Mouse (Mus musculus) heart, embryonic 13.5 days (tissue): ENCODE results near the gene Gpr155. TPM values are rescaled to one million over a fixed set of nuclear protein-coding genes. Genes with fewer than 3 reads are reported as not detected.

Experiments used
- ATAC-seq: fragments of 200-750 bp; cut with Nextera tagmentation; 2 replicates; pipeline ENCODE4 v1.8.0; 2017; ENCODE audit warnings: moderate TSS enrichment; ENCODE audit not compliant: insufficient number of reproducible peaks, low FRiP score, low TSS enrichment; ENCODE audit errors: extremely low read depth
- H3K27ac ChIP-seq: fragments of 300-500 bp; sonication (generic); replicated peaks from 2 replicates; pipeline ENCODE4 v1.5.1; 2015; ENCODE audit warnings: moderate library complexity, mild to moderate bottlenecking, inconsistent platforms
- H3K27me3 ChIP-seq: fragments of 300-500 bp; sonication (generic); replicated peaks from 2 replicates; pipeline ENCODE4 v1.6.1; 2015; ENCODE audit warnings: mild to moderate bottlenecking, inconsistent platforms
- H3K36me3 ChIP-seq: fragments of 300-500 bp; sonication (generic); 2 replicates; pipeline ENCODE4 v1.6.1; 2015; ENCODE audit warnings: mild to moderate bottlenecking, inconsistent platforms
- H3K4me1 ChIP-seq: fragments of 300-500 bp; sonication (generic); 2 replicates; pipeline ENCODE4 v1.6.1; 2015; ENCODE audit warnings: inconsistent platforms
- H3K4me2 ChIP-seq: fragments of 300-500 bp; sonication (generic); 2 replicates; pipeline ENCODE4 v1.6.1; 2015; ENCODE audit warnings: inconsistent platforms, mild to moderate bottlenecking, moderate library complexity
- H3K4me3 ChIP-seq: fragments of 300-500 bp; sonication (generic); 2 replicates; pipeline ENCODE4 v1.5.1; 2015; ENCODE audit warnings: moderate library complexity, mild to moderate bottlenecking, inconsistent platforms
- H3K9ac ChIP-seq: fragments of 300-500 bp; sonication (generic); 2 replicates; pipeline ENCODE4 v1.6.1; 2015; ENCODE audit warnings: inconsistent platforms, mild to moderate bottlenecking, moderate library complexity
- H3K9me3 ChIP-seq: fragments of 300-500 bp; sonication (generic); 2 replicates; pipeline ENCODE4 v1.6.1; 2016; ENCODE audit warnings: inconsistent platforms
- WGBS: fragments of 180-500 bp; shearing (Covaris S2); methylation state at CpG from one replicate; pipeline ENCODE4 v1.1.7; 2015; ENCODE audit warnings: mixed read lengths; 5-methylcytosine and 5-hydroxymethylcytosine counted together
- polyA plus RNA-seq: library from polyadenylated mRNA; unstranded; fragments of >200 nt; fragmentation: Nextera tagmentation; extraction: Ambion mirVana; gene quantifications from 2 replicates; pipeline ENCODE4 v1.2.1, GENCODE M21; 2015

The Gpr155 gene
- 4.8 and 4.9 TPM in 2 replicates for polyA plus RNA-seq

DNA sequence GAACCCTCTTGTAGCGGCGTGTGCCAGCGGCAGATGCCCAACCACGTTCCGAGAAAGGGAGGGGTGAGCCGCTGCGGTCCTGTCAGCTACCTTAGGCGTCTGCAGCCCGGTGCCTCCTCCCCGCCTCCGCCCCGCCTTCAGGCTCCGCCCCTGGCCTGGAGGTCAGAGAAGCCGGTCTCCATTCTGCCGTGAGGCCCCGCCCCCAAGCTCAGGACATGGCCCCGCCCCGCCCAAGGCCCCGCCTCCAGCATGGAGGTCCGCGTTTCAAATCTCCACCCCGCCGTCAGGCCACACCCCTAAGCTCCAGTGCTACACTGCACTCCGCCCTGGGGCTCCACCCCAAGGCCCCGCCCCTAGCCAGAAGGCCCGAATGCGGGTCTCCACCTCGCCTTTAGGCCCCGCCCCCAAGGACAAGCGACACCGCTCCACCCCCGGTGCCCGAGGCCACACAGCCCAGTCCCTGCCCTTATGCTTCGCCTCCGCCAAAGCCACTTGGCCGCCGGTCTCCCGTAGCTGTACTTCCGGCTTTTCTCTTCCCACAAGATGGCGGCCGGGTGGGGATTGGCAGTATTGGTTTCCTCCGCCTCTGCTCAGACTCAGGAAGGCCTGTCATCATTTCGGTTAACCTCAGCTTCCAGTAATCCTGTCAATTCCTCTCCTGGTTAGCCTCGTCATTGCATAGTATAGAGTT, at the start of gene Gpr155:
Gene Gpr155 (minus strand): TSS at position 217 of the 691 bp plus-strand sequence.
- ATAC-seq = peak; percentile 99
- Histone ChIP-seq H3K27me3 (no peaks in the 10 kb centered on the region), H3K9me3 (no peaks in the 10 kb centered on the region), H3K4me3 (peak within 1 kb of the TSS; percentile 76), H3K27ac (peak within 1 kb of the TSS; percentile 72), H3K9ac (peak within 1 kb of the TSS; percentile 83), H3K36me3 (no peaks in the 10 kb centered on the region), H3K4me1 (peaks cover 8% of the 10 kb centered on the region; the same call in 1 of the 2 replicates), H3K4me2 (peak within 1 kb of the TSS; percentile 98)
- WGBS = under 1% methylated on average over 36 of the region's 44 CpGs

DNA sequence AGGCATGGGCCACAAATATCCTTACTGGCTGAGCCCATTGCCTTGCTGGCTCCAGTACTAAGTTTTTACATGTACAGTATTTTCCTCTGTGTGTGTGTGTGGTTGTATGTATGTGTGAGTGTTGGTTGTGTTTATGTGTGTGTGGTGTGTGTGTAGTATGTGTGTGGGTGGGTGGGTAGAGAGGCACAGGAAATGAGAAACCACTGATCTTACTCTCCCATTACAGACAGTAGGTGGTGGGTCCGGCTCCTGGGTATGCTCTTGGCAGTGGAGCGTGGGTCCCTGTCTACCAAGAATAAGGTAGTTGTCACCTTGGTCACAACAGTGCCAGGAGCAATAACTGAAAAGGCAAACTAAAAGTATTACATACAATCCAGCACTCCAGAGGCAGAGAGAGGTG, 49.5 kb upstream of the Gpr155 start:
- Histone ChIP-seq H3K27me3 (no peaks in the 10 kb centered on the region), H3K9ac (no peak overlapping the region), H3K4me3 (no peak overlapping the region), H3K4me1 (no peaks in the 10 kb centered on the region), H3K9me3 (no peaks in the 10 kb centered on the region), H3K36me3 (peaks cover 80% of the 10 kb centered on the region), H3K27ac (no peak overlapping the region), H3K4me2 (no peak overlapping the region)
- WGBS = 85% methylated on average over 2 of the region's 2 CpGs
- ATAC-seq = no peak

- Histone ChIP-seq H3K4me1 (no peaks in the 10 kb centered on the region), H3K4me3 (peak overlapping the region; percentile 31), H3K4me2 (peak overlapping the region; percentile 56), H3K27ac (no peak overlapping the region), H3K9me3 (no peaks in the 10 kb centered on the region), H3K27me3 (no peaks in the 10 kb centered on the region), H3K9ac (peak overlapping the region; percentile 54), H3K36me3 (peaks cover 50% of the 10 kb centered on the region)
- ATAC-seq = no peak
- WGBS = 36% methylated on average over 14 of the region's 14 CpGs
These were observed 45.6 kb upstream of the Gpr155 start for GRCm38 (mm10) chr2:73431959-73432396.

GRCm38 (mm10) chr2:73428803-73429468, 42.6 kb upstream of the Gpr155 start:
- Histone ChIP-seq H3K36me3 (peaks cover 24% of the 10 kb centered on the region), H3K27me3 (no peaks in the 10 kb centered on the region), H3K4me2 (no peak overlapping the region), H3K4me1 (no peaks in the 10 kb centered on the region), H3K9ac (no peak overlapping the region), H3K9me3 (no peaks in the 10 kb centered on the region), H3K4me3 (no peak overlapping the region), H3K27ac (no peak overlapping the region)
- WGBS = 53% methylated on average over 21 of the region's 21 CpGs
- no peak for ATAC-seq

GRCm38 (mm10) chr2:73427293-73427692, 40.9 kb upstream of the Gpr155 start:
- WGBS = 32% methylated on average over 1 of the region's 1 CpGs
- no peak overlapping the region for H3K27ac ChIP-seq
- ATAC-seq = no peak

GRCm38 (mm10) chr2:73425822-73426221, 39.5 kb upstream of the Gpr155 start:
- Histone ChIP-seq H3K36me3 (no peaks in the 10 kb centered on the region), H3K4me3 (no peak overlapping the region), H3K27me3 (no peaks in the 10 kb centered on the region), H3K27ac (no peak overlapping the region), H3K9me3 (no peaks in the 10 kb centered on the region), H3K4me1 (no peaks in the 10 kb centered on the region), H3K9ac (no peak overlapping the region), H3K4me2 (no peak overlapping the region)
- ATAC-seq = no peak
- 73% methylated on average over 14 of the region's 14 CpGs for WGBS

More at GRCm38 (mm10) chr2:73427293-73427692, 40.9 kb upstream of the Gpr155 start:
- Histone ChIP-seq H3K4me3 (no peak overlapping the region), H3K4me2 (no peak overlapping the region), H3K36me3 (peaks cover 11% of the 10 kb centered on the region), H3K27me3 (no peaks in the 10 kb centered on the region), H3K4me1 (no peaks in the 10 kb centered on the region), H3K9me3 (no peaks in the 10 kb centered on the region), H3K9ac (no peak overlapping the region)

DNA sequence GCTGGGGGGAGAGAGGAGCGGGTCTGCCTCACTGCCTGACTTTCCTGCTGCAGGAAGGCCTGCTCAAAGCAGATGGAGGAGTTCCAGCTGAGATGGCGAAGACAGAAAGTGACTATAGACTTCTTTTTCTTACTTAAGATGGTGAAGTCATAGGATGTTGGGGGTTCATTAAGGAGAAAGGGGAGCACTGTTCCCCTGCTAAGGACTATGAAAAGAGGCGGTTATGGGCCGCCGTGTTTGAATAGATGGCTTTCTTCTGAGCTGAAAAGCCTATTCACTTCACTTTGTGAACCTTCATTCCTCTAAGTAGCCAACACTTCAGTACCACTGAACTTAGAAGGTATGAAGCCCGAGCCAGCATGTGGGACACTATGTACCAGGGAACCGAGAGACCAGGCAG, 33.4 kb upstream of the Gpr155 start:
- no peak overlapping the region for H3K9ac ChIP-seq
- H3K27me3 ChIP-seq = no peaks in the 10 kb centered on the region
- no peak overlapping the region for H3K27ac ChIP-seq
- 67% methylated on average over 7 of the region's 7 CpGs for WGBS
- H3K36me3 ChIP-seq = no peaks in the 10 kb centered on the region
- no peak overlapping the region for H3K4me3 ChIP-seq
- no peak for ATAC-seq
- H3K4me1 ChIP-seq = peaks cover 6% of the 10 kb centered on the region; the same call in 1 of the 2 replicates
- no peaks in the 10 kb centered on the region for H3K9me3 ChIP-seq
- no peak overlapping the region for H3K4me2 ChIP-seq

- no peak overlapping the region for H3K9ac ChIP-seq
- no peaks in the 10 kb centered on the region for H3K27me3 ChIP-seq
- no peak overlapping the region for H3K27ac ChIP-seq
- H3K36me3 ChIP-seq = no peaks in the 10 kb centered on the region
- ATAC-seq = no peak
- peaks cover 6% of the 10 kb centered on the region; the same call in 1 of the 2 replicates for H3K4me1 ChIP-seq
- WGBS = 31% methylated on average over 4 of the region's 4 CpGs
- no peak overlapping the region for H3K4me3 ChIP-seq
- no peaks in the 10 kb centered on the region for H3K9me3 ChIP-seq
- H3K4me2 ChIP-seq = no peak overlapping the region
These were observed 32.9 kb upstream of the Gpr155 start for GRCm38 (mm10) chr2:73419285-73419684.

DNA sequence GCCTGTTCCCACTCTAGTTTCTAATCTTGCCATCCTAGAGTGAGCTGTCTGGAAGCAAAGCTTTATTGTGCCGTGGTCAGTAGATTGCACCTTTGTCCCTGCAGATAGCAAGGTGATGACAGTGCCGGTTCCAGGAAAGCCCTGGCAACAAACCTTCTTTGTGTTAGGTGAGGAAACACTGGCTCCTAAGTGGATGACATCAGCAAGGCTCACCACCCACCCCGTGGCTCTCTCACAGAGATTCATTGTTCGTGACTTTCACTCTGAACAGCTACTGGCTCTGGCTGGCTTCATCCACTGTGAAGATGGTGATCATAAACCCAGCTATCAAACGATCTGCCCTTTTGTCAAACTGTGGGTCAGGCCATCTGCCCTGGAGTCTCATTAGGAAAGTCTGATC, 29.5 kb upstream of the Gpr155 start:
- ATAC-seq = no peak
- no peak overlapping the region for H3K4me2 ChIP-seq
- no peak overlapping the region for H3K4me3 ChIP-seq
- H3K36me3 ChIP-seq = no peaks in the 10 kb centered on the region
- H3K27me3 ChIP-seq = no peaks in the 10 kb centered on the region
- WGBS = 29% methylated on average over 5 of the region's 5 CpGs
- no peak overlapping the region for H3K9ac ChIP-seq
- H3K27ac ChIP-seq = no peak overlapping the region
- peaks cover 8% of the 10 kb centered on the region; the same call in 1 of the 2 replicates for H3K4me1 ChIP-seq
- H3K9me3 ChIP-seq = no peaks in the 10 kb centered on the region

DNA sequence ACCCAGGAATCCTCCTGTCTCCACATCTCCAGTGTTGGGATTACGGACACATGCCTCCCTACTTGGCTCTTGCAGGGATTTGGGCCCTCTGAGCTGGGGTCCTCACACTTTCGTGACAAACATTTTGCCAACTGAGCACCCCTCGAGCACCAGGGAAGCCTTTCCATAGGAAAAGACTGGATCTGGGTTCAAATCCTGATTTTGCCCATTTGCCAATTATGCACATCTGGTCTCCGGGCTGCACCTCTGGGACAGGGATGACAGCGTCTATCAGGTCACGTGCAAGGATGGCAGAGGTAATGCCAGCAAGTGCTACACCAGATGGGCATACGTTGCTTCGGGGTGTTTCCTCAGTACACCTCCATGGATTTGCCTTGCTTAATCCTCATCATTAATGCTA, 23.7 kb upstream of the Gpr155 start:
- H3K36me3 ChIP-seq = no peaks in the 10 kb centered on the region
- 87% methylated on average over 8 of the region's 8 CpGs for WGBS
- no peaks in the 10 kb centered on the region for H3K9me3 ChIP-seq
- H3K27me3 ChIP-seq = no peaks in the 10 kb centered on the region
- no peak overlapping the region for H3K4me2 ChIP-seq
- H3K9ac ChIP-seq = no peak overlapping the region
- H3K4me1 ChIP-seq = 0 out of 2 replicates have a peak, but pooled peaks cover 3% of the 10 kb centered on the region
- H3K4me3 ChIP-seq = no peak overlapping the region
- no peak for ATAC-seq
- H3K27ac ChIP-seq = no peak overlapping the region

DNA sequence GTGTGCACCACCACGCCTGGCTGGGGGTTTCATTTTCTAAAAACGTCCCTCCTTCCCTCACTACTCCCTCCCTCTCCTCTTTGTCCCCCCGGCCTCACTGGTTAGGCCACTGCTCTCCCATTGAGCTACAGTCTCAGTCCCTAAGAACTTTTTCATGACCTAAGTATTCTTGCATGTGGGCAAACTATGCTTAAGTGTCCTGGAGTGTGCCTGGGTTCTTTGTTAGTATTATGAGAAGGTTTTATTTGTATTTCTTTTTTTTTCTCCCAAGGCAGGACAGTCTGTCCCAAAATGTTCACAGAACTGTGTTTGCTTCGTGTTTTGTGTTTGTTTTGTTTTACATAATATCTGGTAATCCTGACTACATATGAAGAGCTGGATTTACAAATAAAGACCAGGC, 21.3 kb upstream of the Gpr155 start:
- ATAC-seq = no peak
- H3K9me3 ChIP-seq = no peaks in the 10 kb centered on the region
- 54% methylated on average over 4 of the region's 4 CpGs for WGBS

More for the DNA sequence above, 21.3 kb upstream of the Gpr155 start:
- Histone ChIP-seq H3K27ac (no peak overlapping the region), H3K4me1 (no peaks in the 10 kb centered on the region), H3K27me3 (0 out of 2 replicates have a peak, but pooled peaks cover 5% of the 10 kb centered on the region), H3K4me2 (no peak overlapping the region), H3K9ac (no peak overlapping the region), H3K36me3 (no peaks in the 10 kb centered on the region), H3K4me3 (no peak overlapping the region)
